Mouse (Mus musculus) olfactory bulb, adult 2 months (tissue): ENCODE results near the gene Wdr41.

Experiments
- CTCF ChIP-seq: fragments of 200-500 bp; IDR thresholded peaks from 2 replicates; pipeline ENCODE4 v1.5.1; 2012; ENCODE audit warnings: low read depth, mild to moderate bottlenecking, low read length, moderate library complexity; ENCODE audit not compliant: insufficient read depth
- POLR2A ChIP-seq: fragments of 200-500 bp; IDR thresholded peaks from 2 replicates; pipeline ENCODE4 v1.6.1; 2012; ENCODE audit warnings: mild to moderate bottlenecking, low read depth, low read length, moderate library complexity; ENCODE audit not compliant: insufficient read depth

- TF ChIP-seq POLR2A (no peak), CTCF (no peak)
Observed at GRCm38 (mm10) chr13:95034715-95035114, 58.6 kb downstream of the Wdr41 start.
